Mouse (Mus musculus) thymus, postnatal 25 days (tissue): ENCODE results near the gene Mtg2.

Source experiments
- DNase-seq: peaks from one replicate; pipeline ENCODE4 v3.0.0; 2022

Gene Mtg2

GRCm38 (mm10) chr2:180053001-180053400, 17.4 kb upstream of the Mtg2 start:
- DNase-seq, result no peak

GRCm38 (mm10) chr2:180063338-180064131, 6.9 kb upstream of the Mtg2 start:
- DNase-seq, result no peak

GRCm38 (mm10) chr2:180069770-180070480, 463 bp upstream of the Mtg2 start:
- no peak for DNase-seq

GRCm38 (mm10) chr2:180071671-180072070, 1.3 kb downstream of the Mtg2 start:
- DNase-seq, result no peak

GRCm38 (mm10) chr2:180072886-180073285, 2.5 kb downstream of the Mtg2 start:
- peak; percentile 58 for DNase-seq

- no peak for DNase-seq
Measured at GRCm38 (mm10) chr2:180077622-180078021, 7.2 kb downstream of the Mtg2 start.

GRCm38 (mm10) chr2:180080680-180081079, 10.3 kb downstream of the Mtg2 start:
- no peak for DNase-seq

GRCm38 (mm10) chr2:180083063-180083462, 12.7 kb downstream of the Mtg2 start:
- no peak for DNase-seq

GRCm38 (mm10) chr2:180084565-180084964, 14.2 kb downstream of the Mtg2 start:
- DNase-seq, result no peak

GRCm38 (mm10) chr2:180085926-180086636, 15.7 kb downstream of the Mtg2 start:
- DNase-seq, result no peak

GRCm38 (mm10) chr2:180086637-180087027, 16.2 kb downstream of the Mtg2 start:
- no peak for DNase-seq

- DNase-seq, result no peak
Measured at GRCm38 (mm10) chr2:180087472-180087871, 17.1 kb downstream of the Mtg2 start.

- no peak for DNase-seq
Measured at GRCm38 (mm10) chr2:180090285-180090684, 19.9 kb downstream of the Mtg2 start.

GRCm38 (mm10) chr2:180095711-180096110, 25.3 kb downstream of the Mtg2 start:
- DNase-seq, result peak; percentile 84

- no peak for DNase-seq
Measured at GRCm38 (mm10) chr2:180097585-180097984, 27.2 kb downstream of the Mtg2 start.

- DNase-seq, result peak; percentile 20
Measured at GRCm38 (mm10) chr2:180098167-180098566, 27.8 kb downstream of the Mtg2 start.

GRCm38 (mm10) chr2:180099529-180099928, 29.1 kb downstream of the Mtg2 start:
- peak; percentile 84 for DNase-seq

GRCm38 (mm10) chr2:180103151-180103977, 33.0 kb downstream of the Mtg2 start:
- no peak for DNase-seq

- peak; percentile 91 for DNase-seq
Measured at GRCm38 (mm10) chr2:180103978-180104658, 33.7 kb downstream of the Mtg2 start, which contains the start of gene Hrh3. Gene Hrh3 (minus strand): TSS chr2:180104488.

- no peak for DNase-seq
Measured at GRCm38 (mm10) chr2:180104659-180105377, 34.4 kb downstream of the Mtg2 start.
